Mouse (Mus musculus) urinary bladder, postnatal 10 days (tissue): Measurements from ENCODE around the gene Abcf2.
A peak's percentile ranks its signal among the peaks of the same experiment; 100 is the strongest.
"Not testable (repeated sequence)": the region's sequence is repeated elsewhere in the genome, so short reads cannot be mapped to it uniquely, and the experiment has no call there.

Experiments
- DNase-seq: peaks from one replicate; pipeline ENCODE4 v3.0.0; 2022; ENCODE audit warnings: low spot score

Abcf2 gene

DNA sequence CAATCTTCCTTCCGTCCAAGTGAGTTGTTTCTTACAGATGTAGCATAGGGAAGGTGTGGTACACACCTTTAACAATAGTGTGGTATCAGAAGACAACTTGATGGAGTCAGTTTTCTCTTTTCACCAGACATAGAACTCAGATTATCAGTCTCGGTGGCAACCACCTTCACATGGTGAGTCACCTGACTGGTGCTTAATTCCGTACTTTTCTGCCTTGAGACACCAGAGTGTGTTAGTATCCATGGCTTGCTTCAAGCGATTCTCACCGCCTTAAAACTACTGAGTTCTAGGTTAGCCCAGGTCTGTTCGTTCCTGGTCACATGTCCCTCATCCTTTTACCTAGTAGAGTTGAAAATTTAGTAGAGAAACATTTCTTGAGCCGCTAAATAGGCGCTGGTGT lies 8.8 kb upstream of the Abcf2 start:
- no peak for DNase-seq

DNA sequence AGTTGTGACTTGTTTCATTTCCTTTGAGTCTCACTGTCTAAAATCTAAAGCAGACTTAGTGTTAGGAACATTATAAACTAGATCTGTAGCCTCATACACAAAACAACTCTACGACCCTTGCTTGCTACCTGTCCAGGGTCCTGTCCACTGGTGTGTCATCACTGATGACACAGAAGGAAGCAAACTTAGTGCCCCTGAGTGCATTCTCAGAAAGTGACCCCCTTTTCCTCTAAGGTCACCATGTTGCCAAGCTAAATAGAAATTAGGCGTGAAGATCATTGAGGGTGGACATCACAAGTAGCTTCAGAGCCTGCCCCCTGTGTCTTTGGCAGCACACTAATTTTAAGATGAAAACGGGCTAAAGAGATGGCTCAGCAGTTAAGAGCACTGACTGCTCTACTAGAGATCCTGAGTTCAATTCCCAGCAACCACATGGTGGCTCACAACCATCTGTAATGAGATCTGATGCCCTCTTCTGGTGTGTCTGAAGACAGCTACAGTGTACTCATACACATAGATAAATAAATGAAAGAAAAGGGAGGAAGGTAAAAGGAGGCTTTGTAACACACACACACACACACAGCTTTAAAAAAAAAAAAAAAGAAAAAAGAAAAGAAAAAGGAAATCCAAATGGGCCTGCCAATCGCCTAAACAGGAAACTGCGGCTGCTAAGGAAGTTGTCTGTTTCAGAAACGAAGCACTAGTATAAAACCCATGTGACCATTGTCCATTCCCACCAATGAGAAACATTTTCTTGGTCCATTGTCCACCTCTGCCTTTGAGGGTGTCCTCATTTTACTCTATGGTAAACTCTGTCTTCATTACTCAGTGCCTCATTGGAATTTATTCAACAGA lies 1.1 kb upstream of the Abcf2 start:
- no peak for DNase-seq

DNA sequence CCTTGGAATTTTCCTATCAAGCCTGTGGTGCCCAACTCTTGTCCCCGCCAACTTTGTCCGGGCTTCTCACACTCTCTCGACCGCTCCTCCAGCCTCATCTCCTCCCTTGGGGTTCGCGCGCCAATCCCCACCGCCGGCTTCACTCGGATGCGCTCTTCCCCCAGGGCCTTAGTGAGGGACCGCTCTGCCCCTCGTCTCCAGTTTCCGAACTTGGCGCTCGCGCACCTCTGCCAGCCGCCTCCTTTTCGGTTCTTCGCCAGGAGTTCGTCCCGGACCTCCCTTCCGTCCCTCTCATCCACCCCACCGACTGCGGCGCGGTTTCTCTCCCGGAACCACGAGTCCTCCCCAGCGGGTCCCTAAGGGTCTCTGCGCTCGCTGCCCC lies 475 bp downstream of the Abcf2 start:
- DNase-seq, result no peak

DNA sequence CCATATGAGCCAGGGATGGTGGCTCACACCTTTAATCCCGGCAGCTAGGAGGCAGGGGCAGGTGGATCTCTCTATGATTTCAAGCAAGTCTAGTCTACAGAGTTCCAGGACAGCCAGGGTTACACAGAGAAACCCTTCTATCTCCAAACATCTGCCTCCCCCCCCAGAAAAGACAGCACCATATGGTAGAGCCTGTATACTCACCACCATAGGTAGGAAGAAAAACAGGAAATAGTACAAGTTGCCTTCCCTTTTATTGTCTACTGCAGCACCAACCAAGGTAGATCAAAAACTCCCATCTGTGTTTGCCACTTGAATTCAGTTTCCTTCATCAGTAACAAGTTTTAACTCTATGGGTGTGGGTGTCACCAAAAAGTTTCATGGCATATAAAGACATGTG lies 1.3 kb downstream of the Abcf2 start:
- no peak for DNase-seq

DNA sequence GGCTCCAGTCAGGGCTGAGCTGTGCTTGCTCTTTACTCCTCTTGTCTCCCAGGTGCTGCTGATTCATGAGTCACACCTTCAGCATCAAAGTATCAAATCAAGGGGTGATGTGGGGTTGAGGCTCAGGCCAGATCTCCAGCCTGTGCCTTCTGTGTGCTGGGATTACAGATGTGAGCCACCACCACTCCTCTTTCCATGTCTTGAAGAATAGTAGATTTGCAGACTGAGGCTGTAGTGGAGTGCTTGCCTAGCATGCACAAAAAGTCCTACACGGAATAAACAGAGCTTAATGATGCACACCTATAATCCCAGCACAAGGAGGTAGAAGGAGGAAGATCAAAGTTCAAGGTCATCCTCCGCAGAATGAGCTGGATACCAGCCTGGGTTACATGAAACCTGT lies 20.6 kb downstream of the Abcf2 start, which contains the start of gene 4931409K22Rik:
TSS of gene 4931409K22Rik (minus strand) at position 101 of the 400 bp plus-strand sequence.
- DNase-seq, result no peak

DNA sequence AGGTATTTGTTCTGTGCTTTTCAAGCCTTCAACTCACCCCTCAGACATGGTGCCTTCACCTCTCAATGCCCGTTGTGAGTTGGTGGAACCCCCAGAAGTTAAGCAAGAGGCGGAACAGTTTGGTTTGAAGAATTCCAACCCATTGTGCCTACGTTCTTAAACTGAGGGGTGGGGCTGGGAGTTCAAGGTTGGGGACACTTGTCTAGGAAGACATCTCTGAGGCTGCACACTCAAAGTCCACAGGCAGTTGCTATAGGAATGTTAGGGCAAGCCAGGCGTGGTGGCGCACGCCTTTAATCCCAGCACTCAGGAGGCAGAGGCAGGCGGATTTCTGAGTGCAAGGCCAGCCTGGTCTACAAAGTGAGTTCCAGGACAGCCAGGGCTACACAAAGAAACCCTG lies 21.9 kb downstream of the Abcf2 start:
- not testable (repeated sequence) for DNase-seq

DNA sequence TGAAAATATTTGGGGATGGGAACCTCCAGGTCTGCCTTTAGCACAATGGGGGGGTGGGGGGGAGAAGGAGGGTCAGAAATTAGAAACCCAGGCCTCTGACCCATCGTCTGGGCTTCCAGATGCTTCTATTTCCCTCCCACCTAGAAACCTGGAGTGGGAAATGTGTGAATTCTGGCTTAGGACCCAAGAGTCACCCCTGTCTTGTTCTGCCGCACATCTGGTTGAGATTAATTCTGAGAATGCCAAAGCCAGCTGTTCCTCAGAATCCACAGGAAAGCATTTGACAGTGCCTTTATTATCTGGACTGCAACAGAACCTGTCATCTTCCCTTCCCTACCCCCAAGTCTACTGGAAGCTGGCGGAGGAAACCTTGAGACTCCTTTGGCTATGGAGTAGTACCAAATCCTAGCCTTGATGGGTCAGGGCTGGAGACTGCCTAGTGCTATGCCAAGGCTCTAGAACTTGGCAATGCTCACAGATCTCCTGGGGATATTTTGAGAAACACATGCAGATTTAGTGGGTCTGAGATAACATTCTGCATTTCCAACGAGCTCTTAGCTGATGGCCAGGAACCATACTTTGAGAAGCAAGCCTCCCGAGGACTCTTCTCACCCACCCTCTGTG lies 23.5 kb downstream of the Abcf2 start:
- no peak for DNase-seq

DNA sequence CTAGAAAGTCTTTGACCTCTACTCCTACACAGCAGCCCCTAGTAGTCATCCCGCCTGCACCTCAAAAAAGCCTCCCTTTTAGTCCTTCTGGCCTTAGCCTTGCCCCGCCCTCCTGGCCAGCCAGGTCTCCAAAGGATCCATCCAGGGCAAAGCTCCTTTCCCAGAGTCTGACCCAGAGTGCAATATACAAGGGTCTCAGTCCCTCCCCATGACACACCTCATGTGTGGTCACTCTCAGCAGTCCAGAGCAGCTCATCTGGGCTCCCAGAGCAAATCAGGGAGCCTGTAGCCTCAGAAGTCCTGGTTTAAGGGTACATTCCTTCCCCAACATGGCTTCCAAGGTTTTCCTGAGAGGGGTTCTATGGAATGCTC lies 26.0 kb downstream of the Abcf2 start:
- DNase-seq, result no peak

DNA sequence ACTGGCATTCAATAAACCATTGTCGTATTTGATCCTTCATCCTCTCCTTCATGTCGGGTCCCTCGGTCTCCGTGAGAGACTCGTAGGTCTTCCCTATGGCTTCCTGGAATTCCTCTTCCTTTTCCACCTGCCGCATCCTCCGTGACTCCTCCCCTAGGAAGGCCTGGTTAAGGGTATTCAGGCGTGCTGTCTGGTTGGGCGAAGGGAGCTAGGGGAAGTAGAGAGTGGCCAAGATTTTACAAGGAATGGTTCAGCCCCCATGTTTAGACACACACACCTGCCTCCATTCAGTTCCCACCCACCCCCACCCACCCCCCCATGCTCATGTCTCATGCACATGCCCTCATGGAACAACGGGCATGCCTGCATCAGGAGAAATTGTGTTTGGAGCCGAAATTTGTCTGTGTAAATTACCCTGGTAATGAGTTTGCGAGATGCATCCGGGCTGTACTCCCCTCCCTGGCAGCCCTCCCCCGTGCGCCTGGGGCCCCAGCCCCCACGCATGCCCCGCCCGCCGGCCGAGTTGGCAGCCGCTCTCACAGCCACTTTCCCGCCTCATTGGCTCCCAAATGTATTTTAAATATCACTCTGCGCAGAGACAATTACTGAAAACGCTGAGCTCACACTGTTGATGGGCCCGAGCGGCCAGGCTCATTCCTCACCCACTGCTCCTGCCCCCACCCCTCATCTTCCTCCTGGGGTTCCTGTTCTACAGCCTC lies 26.5 kb downstream of the Abcf2 start:
- DNase-seq, result no peak

DNA sequence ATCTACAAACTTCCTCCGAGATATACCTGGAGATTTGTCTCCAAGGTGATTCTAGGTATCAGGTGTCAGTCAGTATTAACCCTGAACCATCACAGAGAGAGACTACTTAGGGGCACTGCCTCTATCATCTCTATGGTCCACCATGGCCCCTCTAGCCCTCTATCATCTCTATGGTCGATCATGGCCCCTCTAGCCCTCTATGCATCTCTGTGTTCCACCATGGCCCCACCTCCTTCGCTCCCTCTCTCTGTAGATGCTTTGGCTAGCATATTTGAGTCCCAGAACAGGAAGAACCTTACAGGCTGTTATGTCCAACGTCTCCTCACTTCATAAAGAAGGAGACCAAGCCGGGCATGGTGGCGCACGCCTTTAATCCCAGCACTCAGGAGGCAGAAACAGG lies 34.6 kb downstream of the Abcf2 start:
- no peak for DNase-seq

DNA sequence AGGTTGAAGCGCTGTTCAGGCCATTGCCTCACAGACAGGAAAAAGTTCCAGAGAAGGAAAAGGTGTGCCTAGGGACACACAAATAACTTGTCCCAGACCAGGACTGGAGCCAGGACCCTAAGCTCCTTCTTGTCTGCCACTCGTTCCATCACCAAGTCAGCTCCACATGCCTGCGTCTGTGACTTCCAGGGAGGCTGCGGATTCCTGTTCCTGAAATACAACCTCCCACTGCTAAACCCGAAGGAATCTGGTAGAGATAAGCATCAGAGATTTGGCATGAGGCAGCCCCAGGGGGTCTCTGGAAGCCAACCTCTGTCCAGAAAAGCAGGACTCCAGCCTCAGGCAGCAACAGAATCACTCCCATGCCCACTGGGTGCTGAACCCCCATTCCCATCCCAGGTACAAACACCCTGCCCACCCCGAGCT lies 36.1 kb downstream of the Abcf2 start:
- DNase-seq, result no peak

DNA sequence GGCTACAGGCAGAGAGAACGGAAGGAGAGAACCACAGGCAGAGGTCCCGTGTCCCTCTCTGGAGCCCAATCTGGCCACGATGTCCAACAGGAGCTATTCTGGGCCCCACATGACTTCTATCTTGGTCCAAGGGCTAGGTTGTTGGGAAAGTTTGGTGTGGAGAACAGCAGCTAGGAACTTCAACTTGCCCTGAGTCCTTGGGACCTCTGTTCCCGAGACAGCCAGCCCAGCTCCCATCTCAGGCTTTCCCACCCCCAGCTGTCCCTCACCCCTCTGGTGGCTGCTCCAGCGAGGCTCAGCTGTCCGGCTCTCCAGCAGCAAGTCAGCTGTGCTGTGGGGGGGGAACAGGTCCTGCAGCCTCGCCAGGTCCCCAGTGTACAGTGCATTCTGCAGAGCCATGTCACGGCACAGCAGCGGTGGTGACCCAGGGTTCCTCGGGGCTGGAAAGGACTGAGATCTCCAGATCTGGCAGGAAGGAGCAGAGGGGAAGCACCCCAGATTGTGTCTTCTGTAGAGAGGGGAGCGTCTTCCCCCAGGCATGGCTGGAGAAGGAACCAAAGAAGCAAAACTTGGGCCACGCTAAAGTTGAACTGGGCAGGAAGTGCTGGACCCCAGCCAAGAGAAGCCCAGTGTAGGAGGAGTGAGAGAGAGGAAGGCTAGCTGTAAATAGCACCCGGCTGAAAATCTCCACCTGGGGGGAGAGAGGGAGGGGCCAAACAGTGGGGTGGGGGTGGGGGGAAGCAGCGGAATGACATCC lies 36.7 kb downstream of the Abcf2 start, which contains the start of gene Asb10:
TSS of gene Asb10 (minus strand) at position 592 of the 757 bp plus-strand sequence.
- no peak for DNase-seq

DNA sequence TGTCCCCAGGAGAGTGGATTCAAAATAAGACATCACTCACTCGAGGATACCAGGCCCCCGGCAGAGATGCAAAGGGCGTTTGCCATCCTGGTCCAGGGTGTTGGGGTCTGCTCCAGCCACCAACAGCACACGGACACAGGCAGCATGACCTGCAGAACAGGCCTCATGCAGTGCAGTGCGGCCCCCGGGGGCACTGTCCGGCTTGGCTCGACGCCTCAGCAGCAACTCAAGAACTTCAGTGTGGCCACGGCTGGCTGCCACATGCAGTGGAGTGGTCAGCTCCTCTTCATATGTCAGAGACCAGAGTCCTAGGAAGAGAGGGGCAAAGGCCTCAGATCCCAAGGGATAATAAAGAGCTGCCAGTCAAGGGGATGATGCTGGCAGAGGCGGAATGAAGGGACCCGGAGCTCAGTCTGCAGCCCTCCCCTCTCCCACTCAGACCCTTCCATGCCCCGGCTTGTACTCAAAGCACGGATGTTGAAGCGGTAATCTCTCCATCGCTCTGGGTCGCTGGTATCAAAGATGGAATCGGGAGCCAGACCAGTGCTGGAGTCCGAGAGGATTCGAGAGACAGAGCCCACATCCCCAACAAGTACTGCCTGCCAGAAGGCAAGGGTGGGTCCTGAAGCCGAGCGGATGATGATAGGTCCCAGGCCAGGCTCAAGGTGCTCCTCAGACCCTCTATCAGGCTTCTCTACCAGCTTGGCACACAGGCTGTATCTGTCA lies 37.5 kb downstream of the Abcf2 start:
- DNase-seq, result no peak

DNA sequence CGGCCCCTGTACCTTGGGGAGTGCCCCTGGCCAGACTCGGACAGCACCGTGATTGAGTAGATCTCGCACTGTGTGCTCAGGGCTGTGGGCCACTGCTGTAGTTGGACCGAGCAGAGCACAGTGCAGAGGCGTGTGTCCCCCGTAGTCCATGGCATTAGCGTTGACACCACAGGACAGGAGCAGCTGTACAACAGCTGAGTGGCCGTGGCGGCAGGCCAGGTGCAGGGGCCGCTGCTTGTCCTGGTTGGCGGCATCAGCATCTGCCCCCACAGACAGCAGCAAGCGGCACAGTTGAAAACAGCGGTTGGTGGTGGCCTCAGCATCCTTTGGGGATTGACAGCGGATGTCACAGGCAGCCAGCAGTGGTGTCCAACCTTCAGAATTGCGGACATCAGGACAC lies 39.6 kb downstream of the Abcf2 start:
- DNase-seq, result no peak

DNA sequence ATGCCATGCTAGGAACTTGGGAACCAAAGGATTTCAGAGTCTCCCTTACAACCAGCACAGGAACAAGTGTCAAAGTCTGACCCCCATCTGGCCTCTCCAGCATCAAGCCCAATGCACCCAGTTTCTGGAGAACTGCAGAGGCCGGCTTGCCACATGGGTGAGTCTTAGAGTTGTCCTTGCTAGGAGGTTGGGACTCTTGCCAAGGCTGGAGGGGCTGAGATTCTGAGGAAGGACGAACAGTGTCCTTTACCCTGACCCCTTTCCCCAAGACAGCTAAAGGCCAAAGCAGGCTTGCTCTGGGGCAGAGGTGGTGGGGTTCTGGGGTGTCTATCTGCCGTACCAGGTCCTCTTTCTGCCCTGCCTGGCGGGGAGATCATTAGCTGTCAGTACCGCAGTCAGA lies 40.8 kb downstream of the Abcf2 start:
- no peak for DNase-seq

DNA sequence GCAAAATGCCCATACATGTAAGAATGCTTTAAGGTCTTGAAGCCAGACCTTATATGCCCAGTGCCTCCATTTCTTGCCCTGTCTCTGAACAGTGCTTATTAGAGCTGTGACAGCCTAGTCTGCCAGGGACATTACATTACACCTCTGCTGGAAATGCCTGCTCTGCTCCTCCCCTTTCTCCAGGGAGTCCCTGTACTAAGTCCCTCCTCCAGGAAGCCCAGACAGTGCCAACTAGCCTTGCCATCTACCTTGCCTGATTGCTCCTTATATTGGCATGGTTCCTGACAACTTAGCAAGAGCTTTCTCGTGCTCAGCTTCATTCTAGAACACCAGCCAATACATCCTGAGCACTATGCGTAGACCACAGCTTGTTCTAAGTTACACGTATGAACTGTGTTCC lies 41.5 kb downstream of the Abcf2 start:
- DNase-seq, result no peak

DNA sequence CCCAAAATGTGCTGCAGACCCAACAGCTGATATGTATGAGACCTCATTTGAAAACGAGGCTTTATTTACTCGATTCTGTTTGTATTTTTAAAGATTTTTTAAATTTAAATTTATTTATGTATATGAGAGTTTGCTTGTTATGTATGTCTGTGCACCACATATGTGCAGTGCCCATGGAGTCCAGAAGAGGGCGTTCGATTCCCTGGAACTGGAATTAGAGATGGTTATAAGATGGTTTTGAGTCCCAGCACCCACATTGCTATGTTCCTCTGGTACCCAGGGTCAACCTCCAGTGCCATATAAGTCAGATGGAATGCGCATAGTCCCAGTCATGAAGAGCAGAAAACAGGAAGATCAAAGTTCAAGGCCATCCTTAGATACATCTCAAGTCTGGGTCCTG lies 43.0 kb downstream of the Abcf2 start:
- DNase-seq, result no peak

DNA sequence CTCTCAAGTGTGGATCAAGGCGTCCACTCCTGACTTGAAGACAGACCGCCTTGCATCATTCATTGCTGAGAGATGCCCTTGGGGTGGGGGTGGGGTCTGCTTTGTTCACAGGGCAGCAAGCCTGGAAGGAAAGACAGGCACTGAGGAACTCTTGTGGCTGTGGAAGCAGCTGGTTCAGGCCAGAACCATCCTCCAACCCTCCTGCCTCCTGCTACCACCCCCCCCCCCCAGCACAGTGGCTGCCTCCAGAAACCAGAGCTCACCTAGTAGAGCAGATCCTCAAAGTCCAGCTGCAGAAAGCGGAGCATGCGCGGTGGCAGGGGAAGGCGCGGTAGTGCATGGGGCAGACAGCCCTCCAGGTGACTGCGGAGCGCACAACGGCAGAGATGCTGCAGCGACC lies 43.9 kb downstream of the Abcf2 start:
- DNase-seq, result no peak

DNA sequence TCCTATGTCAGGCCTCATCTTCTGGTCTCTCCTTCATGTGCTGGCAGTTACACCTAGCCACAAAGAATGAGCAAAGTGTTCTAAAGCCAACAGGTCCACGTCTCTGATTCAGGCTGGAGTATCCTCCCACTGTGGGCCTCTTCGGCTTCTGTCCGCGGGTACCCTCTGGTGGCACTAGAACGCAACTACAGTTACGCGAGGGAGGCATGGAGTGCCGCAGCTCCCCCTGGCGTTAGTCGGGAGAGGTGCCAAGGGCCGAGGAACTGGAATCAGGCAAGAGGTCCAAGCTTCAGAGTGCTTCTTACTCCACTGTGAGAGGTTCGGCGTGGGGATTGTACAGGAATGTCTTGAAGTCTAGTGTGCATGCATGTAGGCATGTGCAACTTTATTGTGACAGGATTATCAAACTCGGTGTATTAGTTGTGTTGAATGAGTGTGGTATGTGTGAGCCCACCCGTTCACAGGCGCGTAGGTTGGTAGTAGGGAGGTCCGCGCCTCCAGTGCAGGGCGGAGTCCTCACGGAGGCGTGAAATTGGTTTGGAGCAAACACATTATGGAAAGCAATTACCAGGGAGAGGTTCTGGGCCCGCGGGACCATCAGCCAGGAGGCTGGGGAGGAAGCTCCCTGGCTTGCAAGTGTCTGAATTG lies 47.1 kb downstream of the Abcf2 start:
- DNase-seq, result peak; percentile 63

DNA sequence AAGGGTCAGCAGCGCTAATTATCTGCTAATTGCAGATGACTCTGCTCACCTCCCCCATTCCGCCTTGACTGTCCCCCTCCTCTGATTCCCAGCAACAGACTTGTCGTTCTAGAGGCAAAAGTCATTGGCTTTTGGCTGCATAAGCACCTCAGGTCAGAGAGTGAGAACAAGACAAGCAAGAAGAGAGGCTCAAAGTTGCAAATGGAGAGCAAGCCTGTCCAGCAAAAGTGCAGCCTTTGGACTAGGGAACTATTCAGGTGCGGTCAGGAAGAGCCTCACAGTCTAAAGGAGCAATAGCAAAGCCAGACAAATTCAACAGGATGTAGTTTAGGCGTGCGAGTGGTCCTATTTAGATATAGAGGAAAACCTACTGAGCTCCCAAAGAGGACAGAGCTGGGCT lies 49.5 kb downstream of the Abcf2 start:
- DNase-seq, result no peak

DNA sequence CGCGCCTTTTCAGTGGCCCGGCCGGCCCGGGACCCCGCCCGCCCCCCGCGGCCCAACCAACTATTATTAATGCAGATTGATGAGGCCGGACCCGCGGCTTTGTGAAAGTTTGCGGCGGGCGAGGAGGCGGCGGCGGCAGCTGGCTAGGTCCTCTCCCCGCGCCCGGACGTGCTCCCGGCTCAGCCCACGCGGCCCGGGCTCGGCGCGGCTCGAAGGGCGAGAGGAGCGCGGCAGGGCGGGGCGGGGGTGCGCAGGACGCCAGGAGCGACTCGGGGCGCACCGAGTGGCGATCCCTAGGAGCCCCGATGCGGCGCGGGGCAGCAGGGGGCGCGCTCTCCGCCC lies 50.4 kb downstream of the Abcf2 start, which contains the start of gene Gbx1:
TSS of gene Gbx1 (minus strand) at position 314 of the 342 bp plus-strand sequence.
- no peak for DNase-seq
